Mouse (Mus musculus) T-helper 17 cell (primary cell): ENCODE data around the gene Shld2.
"Not testable (repeated sequence)": the region's sequence is repeated elsewhere in the genome, so short reads cannot be mapped to it uniquely, and the experiment has no call there.

ENCODE experiments used
- in situ Hi-C, 2 experiments: fragments of 300-600 bp; cut with MboI, MseI; formaldehyde crosslinking; loops; 1 replicate in 1 of 2; 2 replicates in 1 of 2; pipeline ENCODE4 v1.15.1; 2025; ENCODE audit warnings: high pct_unique_total_duplicates in 2 of 2

The Shld2 gene

GRCm38 (mm10) chr14:34288396-34288795, 21.9 kb downstream of the Shld2 start:
- in situ Hi-C loops: no loop called here

- in situ Hi-C loops: no loop called here
Measured at GRCm38 (mm10) chr14:34281736-34282269, 28.5 kb downstream of the Shld2 start.

GRCm38 (mm10) chr14:34280798-34281197, 29.5 kb downstream of the Shld2 start:
- in situ Hi-C loops: no loop called here

- in situ Hi-C loops: no loop called here
Measured at GRCm38 (mm10) chr14:34279726-34280125, 30.6 kb downstream of the Shld2 start.

- in situ Hi-C loops: no loop called here
Measured at GRCm38 (mm10) chr14:34275225-34275624, 35.1 kb downstream of the Shld2 start.

GRCm38 (mm10) chr14:34274141-34274540, 36.2 kb downstream of the Shld2 start:
- in situ Hi-C loops: loop anchor here in 1 of 2 experiments (5.0 kb wide), 1 partner anchor 83 kb away; the partner anchor contains the start of gene Fam25c

GRCm38 (mm10) chr14:34273280-34273679, 37.0 kb downstream of the Shld2 start:
- in situ Hi-C loops: loop anchor here in 1 of 2 experiments (5.0 kb wide), 1 partner anchor 84 kb away; the partner anchor contains the start of gene Fam25c

- in situ Hi-C loops: no loop called here
Measured at GRCm38 (mm10) chr14:34268046-34268445, 42.2 kb downstream of the Shld2 start.

GRCm38 (mm10) chr14:34258525-34258924, 51.8 kb downstream of the Shld2 start:
- in situ Hi-C loops: not testable (repeated sequence)

- in situ Hi-C loops: no loop called here
Measured at GRCm38 (mm10) chr14:34253261-34253660, 57.0 kb downstream of the Shld2 start.

- in situ Hi-C loops: no loop called here
Measured at GRCm38 (mm10) chr14:34252470-34253145, 57.7 kb downstream of the Shld2 start.

- in situ Hi-C loops: no loop called here
Measured at GRCm38 (mm10) chr14:34240676-34241075, 69.6 kb downstream of the Shld2 start.

GRCm38 (mm10) chr14:34240263-34240662, 70.0 kb downstream of the Shld2 start:
- in situ Hi-C loops: no loop called here

GRCm38 (mm10) chr14:34234630-34235380, 75.5 kb downstream of the Shld2 start:
- in situ Hi-C loops: no loop called here

- in situ Hi-C loops: no loop called here
Measured at GRCm38 (mm10) chr14:34233846-34234245, 76.4 kb downstream of the Shld2 start.

GRCm38 (mm10) chr14:34232866-34233680, 77.2 kb downstream of the Shld2 start:
- in situ Hi-C loops: no loop called here

GRCm38 (mm10) chr14:34232340-34232739, 78.0 kb downstream of the Shld2 start:
- in situ Hi-C loops: no loop called here

GRCm38 (mm10) chr14:34228830-34229506, 81.3 kb downstream of the Shld2 start:
- in situ Hi-C loops: no loop called here

GRCm38 (mm10) chr14:34227981-34228380, 82.3 kb downstream of the Shld2 start:
- in situ Hi-C loops: no loop called here

- in situ Hi-C loops: no loop called here
Measured at GRCm38 (mm10) chr14:34226566-34226965, 83.7 kb downstream of the Shld2 start.

- in situ Hi-C loops: no loop called here
Measured at GRCm38 (mm10) chr14:34225986-34226385, 84.3 kb downstream of the Shld2 start.
